Mouse (Mus musculus) forebrain, embryonic 13.5 days (tissue): ENCODE measurements around the gene Cdk6. TPM values are rescaled to one million over a fixed set of nuclear protein-coding genes. Genes with fewer than 3 reads are reported as not detected.

Source experiments
- ATAC-seq: fragments of 200-750 bp; cut with Nextera tagmentation; 2 replicates; pipeline ENCODE4 v1.8.0; 2017
- H3K27ac ChIP-seq: fragments of 300-500 bp; sonication (generic); 2 replicates; pipeline ENCODE4 v1.5.1; 2015; ENCODE audit warnings: inconsistent platforms, mild to moderate bottlenecking, moderate library complexity
- H3K27me3 ChIP-seq: fragments of 300-500 bp; sonication (generic); 2 replicates; pipeline ENCODE4 v1.6.1; 2015; ENCODE audit warnings: mild to moderate bottlenecking, inconsistent platforms
- H3K36me3 ChIP-seq: fragments of 300-500 bp; sonication (generic); 2 replicates; pipeline ENCODE4 v1.6.1; 2015; ENCODE audit warnings: mild to moderate bottlenecking, inconsistent platforms; ENCODE audit not compliant: poor library complexity, severe bottlenecking
- H3K4me1 ChIP-seq: fragments of 300-500 bp; sonication (generic); 2 replicates; pipeline ENCODE4 v1.6.1; 2015; ENCODE audit warnings: inconsistent platforms
- H3K4me2 ChIP-seq: fragments of 300-500 bp; sonication (generic); 2 replicates; pipeline ENCODE4 v1.6.1; 2015; ENCODE audit warnings: inconsistent platforms, mild to moderate bottlenecking, moderate library complexity
- H3K4me3 ChIP-seq: fragments of 300-500 bp; sonication (generic); 2 replicates; pipeline ENCODE4 v1.5.1; 2015; ENCODE audit warnings: mild to moderate bottlenecking, inconsistent platforms
- H3K9ac ChIP-seq: fragments of 300-500 bp; sonication (generic); 2 replicates; pipeline ENCODE4 v1.6.1; 2015; ENCODE audit warnings: mild to moderate bottlenecking, inconsistent platforms
- H3K9me3 ChIP-seq: fragments of 300-500 bp; sonication (generic); replicated peaks from 2 replicates; pipeline ENCODE4 v1.6.1; 2016; ENCODE audit warnings: inconsistent platforms
- WGBS: fragments of 180-500 bp; shearing (Covaris S2); methylation state at CpG from one replicate; pipeline ENCODE4 v1.1.7; 2015; 5-methylcytosine and 5-hydroxymethylcytosine counted together
- polyA plus RNA-seq: library from polyadenylated mRNA; unstranded; fragments of >200 nt; fragmentation: Nextera tagmentation; extraction: Ambion mirVana; gene quantifications from 2 replicates; pipeline ENCODE4 v1.2.1, GENCODE M21; 2015

Gene Cdk6
- polyA plus RNA-seq, 1 experiment from 2014 or later, result 34.4 TPM

- Histone ChIP-seq H3K27me3 (no peaks in the 10 kb centered on the region), H3K36me3 (0 out of 2 replicates have a peak, but pooled peaks cover 7% of the 10 kb centered on the region), H3K9me3 (no peaks in the 10 kb centered on the region), H3K4me2 (no peak overlapping the region), H3K9ac (no peak overlapping the region), H3K27ac (no peak overlapping the region), H3K4me3 (no peak overlapping the region), H3K4me1 (peaks cover under 1% of the 10 kb centered on the region; the same call in 1 of the 2 replicates)
- no peak for ATAC-seq
- 95% methylated on average over 5 of the region's 5 CpGs for WGBS
These were observed 141.9 kb downstream of the Cdk6 start for GRCm38 (mm10) chr5:3483054-3483722.

DNA sequence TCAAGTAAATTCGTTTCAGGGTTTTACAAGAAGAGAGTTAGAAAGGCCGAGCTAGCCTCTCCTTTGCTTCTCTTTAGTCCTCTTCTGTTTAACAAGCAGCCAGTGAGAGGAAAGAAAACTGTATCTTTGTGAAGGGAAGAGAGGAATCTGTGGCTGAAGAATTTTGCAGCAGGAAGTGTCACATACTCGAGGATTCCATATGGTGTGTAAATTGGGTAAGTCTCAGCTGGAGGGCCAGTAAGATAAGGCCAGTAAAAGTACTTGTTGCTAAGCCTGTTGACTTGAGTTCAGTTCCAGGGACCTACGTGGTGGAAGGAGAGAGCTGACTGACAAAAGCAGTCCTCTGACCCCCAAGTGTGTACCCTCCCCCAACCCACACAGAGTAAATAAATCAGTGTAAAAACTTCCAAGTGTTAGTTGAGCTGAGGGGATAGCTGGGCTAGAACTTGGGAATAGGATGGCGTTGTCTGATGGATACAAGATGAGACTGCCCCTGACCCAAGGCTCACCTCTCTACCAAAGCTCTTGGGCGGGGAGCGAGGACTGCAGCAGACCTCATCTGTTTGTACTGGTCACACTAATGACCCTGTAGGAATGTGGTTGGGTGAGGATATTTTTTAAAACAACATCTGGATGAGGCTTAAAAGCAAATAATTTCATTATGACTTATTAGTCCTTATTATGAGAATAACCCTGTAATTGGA is 145.4 kb downstream of the Cdk6 start:
- no peak overlapping the region for H3K4me2 ChIP-seq
- peaks cover 4% of the 10 kb centered on the region; the same call in 1 of the 2 replicates for H3K4me1 ChIP-seq
- H3K9ac ChIP-seq, result no peak overlapping the region
- H3K9me3 ChIP-seq, result no peaks in the 10 kb centered on the region
- 0 out of 2 replicates have a peak, but pooled peaks cover 7% of the 10 kb centered on the region for H3K36me3 ChIP-seq
- no peaks in the 10 kb centered on the region for H3K27me3 ChIP-seq
- ATAC-seq, result no peak
- no peak overlapping the region for H3K4me3 ChIP-seq
- H3K27ac ChIP-seq, result no peak overlapping the region
- 81% methylated on average over 7 of the region's 7 CpGs for WGBS

DNA sequence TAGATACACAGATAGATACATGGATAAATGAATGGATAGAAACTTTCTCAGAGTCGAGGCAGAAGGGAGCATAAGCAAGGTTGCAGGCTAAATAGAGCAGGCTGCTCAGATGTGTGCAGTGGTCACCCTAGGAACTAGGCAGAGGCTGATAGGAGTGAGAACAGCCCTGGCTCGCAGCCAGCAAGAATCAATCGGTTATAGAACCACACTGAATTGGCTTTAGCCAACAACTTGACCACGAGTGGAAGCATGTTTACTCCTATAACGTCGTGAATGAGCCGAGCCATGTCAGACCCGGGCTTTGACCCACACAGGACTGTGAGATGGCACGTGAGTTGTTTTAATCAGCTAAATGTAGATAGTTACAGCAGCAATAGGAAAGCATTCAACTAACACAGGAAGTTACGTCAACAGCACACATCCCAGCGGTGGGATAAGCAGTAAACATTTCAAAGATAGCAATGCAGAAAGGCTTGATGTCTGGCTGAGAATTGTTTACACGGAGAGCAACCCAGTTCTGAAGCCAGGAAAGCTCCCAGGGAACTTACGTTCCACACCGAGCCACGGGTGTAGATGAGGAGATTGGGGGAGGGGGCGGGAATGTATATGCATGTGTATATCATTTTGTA is 147.0 kb downstream of the Cdk6 start:
- no peaks in the 10 kb centered on the region for H3K9me3 ChIP-seq
- WGBS, result 87% methylated on average over 16 of the region's 16 CpGs
- H3K27me3 ChIP-seq, result no peaks in the 10 kb centered on the region
- H3K4me1 ChIP-seq, result peaks cover 4% of the 10 kb centered on the region; the same call in 1 of the 2 replicates
- ATAC-seq, result no peak
- 0 out of 2 replicates have a peak, but pooled peaks cover 7% of the 10 kb centered on the region for H3K36me3 ChIP-seq
- H3K9ac ChIP-seq, result no peak overlapping the region
- no peak overlapping the region for H3K27ac ChIP-seq
- H3K4me3 ChIP-seq, result no peak overlapping the region
- H3K4me2 ChIP-seq, result no peak overlapping the region

GRCm38 (mm10) chr5:3490358-3490757 is 149.1 kb downstream of the Cdk6 start:
- ATAC-seq, result no peak
- H3K27me3 ChIP-seq, result no peaks in the 10 kb centered on the region
- H3K4me1 ChIP-seq, result peaks cover 4% of the 10 kb centered on the region; the same call in 1 of the 2 replicates
- H3K36me3 ChIP-seq, result 0 out of 2 replicates have a peak, but pooled peaks cover 6% of the 10 kb centered on the region
- H3K9me3 ChIP-seq, result no peaks in the 10 kb centered on the region
- H3K9ac ChIP-seq, result no peak overlapping the region
- no peak overlapping the region for H3K4me2 ChIP-seq
- WGBS, result 95% methylated on average over 3 of the region's 3 CpGs
- no peak overlapping the region for H3K4me3 ChIP-seq
- no peak overlapping the region for H3K27ac ChIP-seq

DNA sequence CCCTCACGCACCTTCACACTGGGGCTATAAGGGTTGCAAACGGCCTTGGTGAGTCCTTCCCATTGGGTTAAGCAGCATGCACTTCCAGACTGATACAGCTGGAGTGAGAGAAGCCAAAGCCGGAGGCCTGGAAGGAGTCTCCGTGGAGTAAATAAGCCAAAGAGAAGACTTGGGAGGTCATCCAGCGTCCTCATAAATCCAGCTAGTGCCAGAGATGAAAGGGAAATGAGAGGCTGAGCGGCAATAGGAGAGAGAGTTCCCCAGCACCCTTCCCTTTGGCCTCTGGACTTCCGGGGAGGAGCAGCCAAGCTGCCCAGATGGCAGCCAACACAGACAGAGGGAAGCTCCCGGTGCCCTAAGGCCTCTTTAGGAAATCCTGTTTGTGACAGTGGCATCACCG is 149.8 kb downstream of the Cdk6 start:
- 89% methylated on average over 9 of the region's 9 CpGs for WGBS
- no peak for ATAC-seq
- Histone ChIP-seq H3K9ac (no peak overlapping the region), H3K4me3 (no peak overlapping the region), H3K4me2 (no peak overlapping the region), H3K27ac (no peak overlapping the region), H3K36me3 (no peaks in the 10 kb centered on the region), H3K4me1 (peaks cover 4% of the 10 kb centered on the region; the same call in 1 of the 2 replicates), H3K9me3 (no peaks in the 10 kb centered on the region), H3K27me3 (no peaks in the 10 kb centered on the region)

DNA sequence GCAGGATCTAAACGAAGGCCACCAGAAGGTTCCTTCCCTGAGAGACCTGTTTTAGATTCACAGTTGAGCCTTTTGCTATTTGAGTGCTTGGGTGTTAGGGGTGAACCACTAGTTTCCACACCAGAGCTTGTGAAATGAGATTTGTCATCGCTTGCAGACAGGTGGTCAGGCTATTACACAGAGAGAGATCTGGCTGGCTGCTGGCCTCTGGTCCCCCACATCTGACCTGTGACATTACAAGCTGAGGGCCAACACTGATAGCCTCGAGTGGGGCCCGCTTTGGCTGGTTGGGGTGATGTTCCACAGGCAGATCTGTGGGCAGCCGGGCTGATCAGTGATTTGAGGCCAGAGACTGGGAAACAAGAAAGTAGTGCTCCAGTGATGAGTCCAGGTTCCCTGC is 150.6 kb downstream of the Cdk6 start:
- Histone ChIP-seq H3K27ac (no peak overlapping the region), H3K4me1 (peaks cover 4% of the 10 kb centered on the region; the same call in 1 of the 2 replicates), H3K9me3 (no peaks in the 10 kb centered on the region), H3K4me2 (no peak overlapping the region), H3K27me3 (no peaks in the 10 kb centered on the region), H3K4me3 (no peak overlapping the region), H3K9ac (no peak overlapping the region), H3K36me3 (no peaks in the 10 kb centered on the region)
- 88% methylated on average over 5 of the region's 5 CpGs for WGBS
- ATAC-seq, result no peak

- ATAC-seq, result no peak
- peaks cover 4% of the 10 kb centered on the region; the same call in 1 of the 2 replicates for H3K4me1 ChIP-seq
- H3K9ac ChIP-seq, result no peak overlapping the region
- no peak overlapping the region for H3K4me3 ChIP-seq
- H3K36me3 ChIP-seq, result no peaks in the 10 kb centered on the region
- H3K4me2 ChIP-seq, result no peak overlapping the region
- 94% methylated on average over 13 of the region's 13 CpGs for WGBS
- H3K27ac ChIP-seq, result no peak overlapping the region
- no peaks in the 10 kb centered on the region for H3K27me3 ChIP-seq
- no peaks in the 10 kb centered on the region for H3K9me3 ChIP-seq
These were observed 151.7 kb downstream of the Cdk6 start for GRCm38 (mm10) chr5:3492776-3493636.

- H3K27me3 ChIP-seq, result no peaks in the 10 kb centered on the region
- no peak overlapping the region for H3K4me3 ChIP-seq
- no peak for ATAC-seq
- H3K27ac ChIP-seq, result no peak overlapping the region
- no peaks in the 10 kb centered on the region for H3K36me3 ChIP-seq
- H3K4me2 ChIP-seq, result no peak overlapping the region
- no peak overlapping the region for H3K9ac ChIP-seq
- H3K4me1 ChIP-seq, result no peaks in the 10 kb centered on the region
- no peaks in the 10 kb centered on the region for H3K9me3 ChIP-seq
- whole genome bisulfite sequencing, result 88% methylated on average over 9 of the region's 9 CpGs
These were observed 152.7 kb downstream of the Cdk6 start for GRCm38 (mm10) chr5:3493968-3494367.

- Histone ChIP-seq H3K27ac (no peak overlapping the region), H3K4me1 (no peaks in the 10 kb centered on the region), H3K4me3 (no peak overlapping the region), H3K4me2 (no peak overlapping the region), H3K9me3 (no peaks in the 10 kb centered on the region), H3K36me3 (no peaks in the 10 kb centered on the region), H3K27me3 (no peaks in the 10 kb centered on the region), H3K9ac (no peak overlapping the region)
- ATAC-seq, result no peak
- WGBS, result 88% methylated on average over 8 of the region's 8 CpGs
These were observed 153.3 kb downstream of the Cdk6 start for GRCm38 (mm10) chr5:3494452-3495187.

DNA sequence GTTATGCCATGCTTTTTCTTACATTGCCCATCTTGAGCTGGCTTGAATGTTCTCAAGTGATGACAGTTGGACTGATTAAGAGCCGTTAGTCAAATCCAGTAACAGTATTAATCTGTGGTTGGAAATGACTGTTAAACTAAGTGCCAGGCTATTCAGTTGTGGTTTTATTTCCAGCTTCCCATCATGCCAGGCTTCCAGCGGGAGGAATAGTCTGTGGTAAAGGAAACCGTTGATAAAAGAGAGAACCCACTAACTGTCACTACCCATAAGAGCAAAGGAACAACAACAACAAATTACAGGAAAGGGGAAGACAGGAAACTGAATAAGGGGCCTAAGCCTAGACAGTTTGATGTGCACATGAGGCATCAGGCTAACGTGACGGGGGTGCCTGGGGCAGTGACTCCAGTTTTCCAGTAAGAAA is 156.2 kb downstream of the Cdk6 start:
- Histone ChIP-seq H3K27me3 (no peaks in the 10 kb centered on the region), H3K4me3 (no peak overlapping the region), H3K4me2 (no peak overlapping the region), H3K4me1 (0 out of 2 replicates have a peak, but pooled peaks cover 3% of the 10 kb centered on the region), H3K9me3 (no peaks in the 10 kb centered on the region), H3K9ac (no peak overlapping the region), H3K36me3 (no peaks in the 10 kb centered on the region), H3K27ac (no peak overlapping the region)
- WGBS, result 81% methylated on average over 5 of the region's 5 CpGs
- no peak for ATAC-seq

GRCm38 (mm10) chr5:3500298-3500697 is 159.0 kb downstream of the Cdk6 start:
- 91% methylated on average over 5 of the region's 5 CpGs for WGBS
- Histone ChIP-seq H3K4me3 (no peak overlapping the region), H3K27me3 (no peaks in the 10 kb centered on the region), H3K4me1 (0 out of 2 replicates have a peak, but pooled peaks cover 3% of the 10 kb centered on the region), H3K36me3 (no peaks in the 10 kb centered on the region), H3K9ac (no peak overlapping the region), H3K4me2 (no peak overlapping the region), H3K9me3 (no peaks in the 10 kb centered on the region), H3K27ac (no peak overlapping the region)
- no peak for ATAC-seq
